Mouse (Mus musculus): ENCODE measurements at regions not wholly inside any gene's neighbourhood (a gene's known extent, or its start where the extent isn't known, plus 50 kb on each side); places are given as distances from the start of the nearest gene placed in this dataset.
"Not testable (repeated sequence)": the region's sequence is repeated elsewhere in the genome, so short reads cannot be mapped to it uniquely, and the experiment has no call there.

- ATAC-seq (ENCODE audit: low FRiP score) = no peak
- H3K9me3 ChIP-seq (ENCODE audit: control insufficient read depth, low read length) = no peaks in the 10 kb centered on the region
- H3K9ac ChIP-seq (ENCODE audit: low read length) = no peak overlapping the region
- no peak overlapping the region for H3K27ac ChIP-seq (ENCODE audit: low read depth, low read length)
- 76% methylated on average over 1 of the region's 1 CpGs for WGBS
- H3K27me3 ChIP-seq (ENCODE audit: control insufficient read depth, insufficient read depth, low read length) = no peaks in the 10 kb centered on the region
- DNase-seq (ENCODE audit: low spot score, missing footprints) = no peak
- no peaks in the 10 kb centered on the region for H3K36me3 ChIP-seq (ENCODE audit: control insufficient read depth, insufficient read depth, low read length)
- no peak overlapping the region for H3K4me2 ChIP-seq
- H3K4me3 ChIP-seq (ENCODE audit: low read depth, low read length) = no peak overlapping the region
- no peaks in the 10 kb centered on the region for H3K4me1 ChIP-seq (ENCODE audit: control insufficient read depth, insufficient read depth, low read length)
Measured at GRCm38 (mm10) chr2:109402556-109402955, 122.0 kb upstream of the Mettl15 start.

GRCm38 (mm10) chr2:109404262-109404661 is 123.7 kb upstream of the Mettl15 start:
- no peak overlapping the region for H3K4me3 ChIP-seq (ENCODE audit: low read depth, low read length)
- H3K27me3 ChIP-seq (ENCODE audit: control insufficient read depth, insufficient read depth, low read length) = no peaks in the 10 kb centered on the region
- H3K4me2 ChIP-seq = no peak overlapping the region
- no peaks in the 10 kb centered on the region for H3K36me3 ChIP-seq (ENCODE audit: control insufficient read depth, insufficient read depth, low read length)
- H3K9ac ChIP-seq (ENCODE audit: low read length) = no peak overlapping the region
- no peaks in the 10 kb centered on the region for H3K4me1 ChIP-seq (ENCODE audit: control insufficient read depth, insufficient read depth, low read length)
- no peaks in the 10 kb centered on the region for H3K9me3 ChIP-seq (ENCODE audit: control insufficient read depth, low read length)
- WGBS = 72% methylated on average over 3 of the region's 3 CpGs
- ATAC-seq (ENCODE audit: low FRiP score) = no peak
- no peak overlapping the region for H3K27ac ChIP-seq (ENCODE audit: low read depth, low read length)
- no peak for DNase-seq (ENCODE audit: low spot score, missing footprints)

- no peak overlapping the region for H3K4me3 ChIP-seq (ENCODE audit: low read depth, low read length)
- H3K36me3 ChIP-seq (ENCODE audit: control insufficient read depth, insufficient read depth, low read length) = no peaks in the 10 kb centered on the region
- no peaks in the 10 kb centered on the region for H3K9me3 ChIP-seq (ENCODE audit: control insufficient read depth, low read length)
- no peak overlapping the region for H3K9ac ChIP-seq (ENCODE audit: low read length)
- no peak for DNase-seq (ENCODE audit: low spot score, missing footprints)
- no peak for ATAC-seq (ENCODE audit: low FRiP score)
- no peak overlapping the region for H3K27ac ChIP-seq (ENCODE audit: low read depth, low read length)
- H3K4me1 ChIP-seq (ENCODE audit: control insufficient read depth, insufficient read depth, low read length) = no peaks in the 10 kb centered on the region
- 86% methylated on average over 7 of the region's 7 CpGs for WGBS
- H3K4me2 ChIP-seq = no peak overlapping the region
- H3K27me3 ChIP-seq (ENCODE audit: control insufficient read depth, insufficient read depth, low read length) = no peaks in the 10 kb centered on the region
Measured at GRCm38 (mm10) chr2:109406591-109407079, 126.1 kb upstream of the Mettl15 start.

GRCm38 (mm10) chr2:109420098-109420497 is 139.6 kb upstream of the Mettl15 start:
- no peaks in the 10 kb centered on the region for H3K27me3 ChIP-seq (ENCODE audit: control insufficient read depth, insufficient read depth, low read length)
- H3K4me1 ChIP-seq (ENCODE audit: control insufficient read depth, insufficient read depth, low read length) = no peaks in the 10 kb centered on the region
- no peak overlapping the region for H3K9ac ChIP-seq (ENCODE audit: low read length)
- DNase-seq (ENCODE audit: low spot score, missing footprints) (no peak), ATAC-seq (ENCODE audit: low FRiP score) (no peak)
- H3K9me3 ChIP-seq (ENCODE audit: control insufficient read depth, low read length) = no peaks in the 10 kb centered on the region
- H3K36me3 ChIP-seq (ENCODE audit: control insufficient read depth, insufficient read depth, low read length) = no peaks in the 10 kb centered on the region
- H3K4me3 ChIP-seq (ENCODE audit: low read depth, low read length) = no peak overlapping the region
- H3K4me2 ChIP-seq = no peak overlapping the region
- no peak overlapping the region for H3K27ac ChIP-seq (ENCODE audit: low read depth, low read length)

GRCm38 (mm10) chr2:109431183-109431582 is 150.6 kb upstream of the Mettl15 start:
- Histone ChIP-seq H3K4me3 (ENCODE audit: low read depth, low read length) (no peak overlapping the region), H3K4me2 (no peak overlapping the region), H3K9me3 (ENCODE audit: control insufficient read depth, low read length) (no peaks in the 10 kb centered on the region), H3K9ac (ENCODE audit: low read length) (no peak overlapping the region), H3K36me3 (ENCODE audit: control insufficient read depth, insufficient read depth, low read length) (no peaks in the 10 kb centered on the region), H3K27me3 (ENCODE audit: control insufficient read depth, insufficient read depth, low read length) (no peaks in the 10 kb centered on the region), H3K4me1 (ENCODE audit: control insufficient read depth, insufficient read depth, low read length) (no peaks in the 10 kb centered on the region), H3K27ac (ENCODE audit: low read depth, low read length) (no peak overlapping the region)
- no peak for ATAC-seq (ENCODE audit: low FRiP score)
- WGBS = 91% methylated on average over 3 of the region's 3 CpGs
- no peak for DNase-seq (ENCODE audit: low spot score, missing footprints)

GRCm38 (mm10) chr2:109442551-109443120 is 162.1 kb upstream of the Mettl15 start:
- DNase-seq (ENCODE audit: low spot score, missing footprints) (no peak), ATAC-seq (ENCODE audit: low FRiP score) (no peak)
- no peaks in the 10 kb centered on the region for H3K4me1 ChIP-seq (ENCODE audit: control insufficient read depth, insufficient read depth, low read length)
- H3K9me3 ChIP-seq (ENCODE audit: control insufficient read depth, low read length) = no peaks in the 10 kb centered on the region
- no peak overlapping the region for H3K4me3 ChIP-seq (ENCODE audit: low read depth, low read length)
- H3K4me2 ChIP-seq = no peak overlapping the region
- H3K27ac ChIP-seq (ENCODE audit: low read depth, low read length) = no peak overlapping the region
- WGBS = 58% methylated on average over 3 of the region's 3 CpGs
- H3K27me3 ChIP-seq (ENCODE audit: control insufficient read depth, insufficient read depth, low read length) = no peaks in the 10 kb centered on the region
- no peak overlapping the region for H3K9ac ChIP-seq (ENCODE audit: low read length)
- H3K36me3 ChIP-seq (ENCODE audit: control insufficient read depth, insufficient read depth, low read length) = no peaks in the 10 kb centered on the region

GRCm38 (mm10) chr2:109443521-109444066 is 163.0 kb upstream of the Mettl15 start:
- no peak overlapping the region for H3K4me2 ChIP-seq
- ATAC-seq (ENCODE audit: low FRiP score) (no peak), DNase-seq (ENCODE audit: low spot score, missing footprints) (no peak)
- H3K27ac ChIP-seq (ENCODE audit: low read depth, low read length) = no peak overlapping the region
- H3K9me3 ChIP-seq (ENCODE audit: control insufficient read depth, low read length) = no peaks in the 10 kb centered on the region
- no peak overlapping the region for H3K4me3 ChIP-seq (ENCODE audit: low read depth, low read length)
- no peaks in the 10 kb centered on the region for H3K36me3 ChIP-seq (ENCODE audit: control insufficient read depth, insufficient read depth, low read length)
- H3K9ac ChIP-seq (ENCODE audit: low read length) = no peak overlapping the region
- H3K27me3 ChIP-seq (ENCODE audit: control insufficient read depth, insufficient read depth, low read length) = no peaks in the 10 kb centered on the region
- WGBS = 85% methylated on average over 3 of the region's 3 CpGs
- H3K4me1 ChIP-seq (ENCODE audit: control insufficient read depth, insufficient read depth, low read length) = no peaks in the 10 kb centered on the region

GRCm38 (mm10) chr2:109462246-109462645 is 181.7 kb upstream of the Mettl15 start:
- H3K27me3 ChIP-seq (ENCODE audit: control insufficient read depth, insufficient read depth, low read length); H3K9ac ChIP-seq (ENCODE audit: low read length); DNase-seq (ENCODE audit: low spot score, missing footprints); ATAC-seq (ENCODE audit: low FRiP score); H3K4me1 ChIP-seq (ENCODE audit: control insufficient read depth, insufficient read depth, low read length); H3K4me3 ChIP-seq (ENCODE audit: low read depth, low read length); H3K4me2 ChIP-seq; H3K36me3 ChIP-seq (ENCODE audit: control insufficient read depth, insufficient read depth, low read length); H3K9me3 ChIP-seq (ENCODE audit: control insufficient read depth, low read length); H3K27ac ChIP-seq (ENCODE audit: low read depth, low read length): not testable (repeated sequence)
- WGBS = 82% methylated on average over 1 of the region's 1 CpGs

- no peak overlapping the region for H3K9ac ChIP-seq (ENCODE audit: low read length)
- H3K4me1 ChIP-seq (ENCODE audit: control insufficient read depth, insufficient read depth, low read length) = no peaks in the 10 kb centered on the region
- DNase-seq (ENCODE audit: low spot score, missing footprints) = no peak
- no peaks in the 10 kb centered on the region for H3K9me3 ChIP-seq (ENCODE audit: control insufficient read depth, low read length)
- no peaks in the 10 kb centered on the region for H3K27me3 ChIP-seq (ENCODE audit: control insufficient read depth, insufficient read depth, low read length)
- H3K4me3 ChIP-seq (ENCODE audit: low read depth, low read length) = no peak overlapping the region
- no peak for ATAC-seq (ENCODE audit: low FRiP score)
- WGBS = 86% methylated on average over 1 of the region's 1 CpGs
- no peak overlapping the region for H3K27ac ChIP-seq (ENCODE audit: low read depth, low read length)
- H3K4me2 ChIP-seq = no peak overlapping the region
- no peaks in the 10 kb centered on the region for H3K36me3 ChIP-seq (ENCODE audit: control insufficient read depth, insufficient read depth, low read length)
Measured at GRCm38 (mm10) chr2:109484306-109484705, 190.2 kb upstream of the Bdnf start.

Measured in midbrain, embryonic 11.5 days (tissue).